Mouse (Mus musculus): Measurements from ENCODE around the gene Rassf1. TPM values are rescaled to one million over a fixed set of nuclear protein-coding genes. Genes with fewer than 3 reads are reported as not detected.

The Rassf1 gene
- polyA plus RNA-seq, 1 experiment from 2014 or later: 41.3 TPM

- H3K4me1 ChIP-seq (ENCODE audit: control insufficient read depth, insufficient read depth, low read length): peaks cover 37% of the 10 kb centered on the region
- 52% methylated on average over 2 of the region's 2 CpGs for WGBS
- H3K36me3 ChIP-seq (ENCODE audit: control insufficient read depth, insufficient read depth, low read length): no peaks in the 10 kb centered on the region
- DNase-seq (ENCODE audit: low spot score) (no peak), ATAC-seq (ENCODE audit: insufficient read depth, low FRiP score, low TSS enrichment) (no peak)
- no peaks in the 10 kb centered on the region for H3K9me3 ChIP-seq (ENCODE audit: control insufficient read depth, low read length)
- peak overlapping the region; percentile 2; the same call in 1 of the 2 replicates for H3K4me2 ChIP-seq (ENCODE audit: low read depth)
- no peak overlapping the region for H3K27ac ChIP-seq (ENCODE audit: low read depth, low read length)
- H3K9ac ChIP-seq (ENCODE audit: low read length): no peak overlapping the region
- no peak overlapping the region for H3K4me3 ChIP-seq (ENCODE audit: low read depth, low read length)
- H3K27me3 ChIP-seq (ENCODE audit: control insufficient read depth, insufficient read depth, low read length): no peaks in the 10 kb centered on the region
These were observed 55.7 kb downstream of the Rassf1 start for GRCm38 (mm10) chr9:107607036-107607435.

GRCm38 (mm10) chr9:107607653-107608245 lies 56.4 kb downstream of the Rassf1 start:
- Histone ChIP-seq H3K27ac (ENCODE audit: low read depth, low read length) (no peak overlapping the region), H3K4me2 (ENCODE audit: low read depth) (no peak overlapping the region), H3K9ac (ENCODE audit: low read length) (no peak overlapping the region; the same call in 1 of the 2 replicates), H3K9me3 (ENCODE audit: control insufficient read depth, low read length) (no peaks in the 10 kb centered on the region), H3K36me3 (ENCODE audit: control insufficient read depth, insufficient read depth, low read length) (no peaks in the 10 kb centered on the region), H3K27me3 (ENCODE audit: control insufficient read depth, insufficient read depth, low read length) (no peaks in the 10 kb centered on the region), H3K4me1 (ENCODE audit: control insufficient read depth, insufficient read depth, low read length) (peaks cover 38% of the 10 kb centered on the region), H3K4me3 (ENCODE audit: low read depth, low read length) (no peak overlapping the region)
- no peak for ATAC-seq (ENCODE audit: insufficient read depth, low FRiP score, low TSS enrichment)
- WGBS: 55% methylated on average over 9 of the region's 9 CpGs
- DNase-seq (ENCODE audit: low spot score): no peak

- Histone ChIP-seq H3K9ac (ENCODE audit: low read length) (no peak within 1 kb of the TSS; the same call in 1 of the 2 replicates), H3K4me2 (ENCODE audit: low read depth) (no peak within 1 kb of the TSS), H3K4me1 (ENCODE audit: control insufficient read depth, insufficient read depth, low read length) (peaks cover 41% of the 10 kb centered on the region), H3K27ac (ENCODE audit: low read depth, low read length) (no peak within 1 kb of the TSS), H3K27me3 (ENCODE audit: control insufficient read depth, insufficient read depth, low read length) (no peaks in the 10 kb centered on the region), H3K9me3 (ENCODE audit: control insufficient read depth, low read length) (no peaks in the 10 kb centered on the region), H3K4me3 (ENCODE audit: low read depth, low read length) (no peak within 1 kb of the TSS), H3K36me3 (ENCODE audit: control insufficient read depth, insufficient read depth, low read length) (no peaks in the 10 kb centered on the region)
- DNase-seq (ENCODE audit: low spot score) (no peak), ATAC-seq (ENCODE audit: insufficient read depth, low FRiP score, low TSS enrichment) (no peak)
- 36% methylated on average over 12 of the region's 12 CpGs for WGBS
These were observed 57.5 kb downstream of the Rassf1 start, which contains the start of gene Sema3b for GRCm38 (mm10) chr9:107608741-107609432. TSS of gene Sema3b (minus strand) at chr9:107609229.

DNA sequence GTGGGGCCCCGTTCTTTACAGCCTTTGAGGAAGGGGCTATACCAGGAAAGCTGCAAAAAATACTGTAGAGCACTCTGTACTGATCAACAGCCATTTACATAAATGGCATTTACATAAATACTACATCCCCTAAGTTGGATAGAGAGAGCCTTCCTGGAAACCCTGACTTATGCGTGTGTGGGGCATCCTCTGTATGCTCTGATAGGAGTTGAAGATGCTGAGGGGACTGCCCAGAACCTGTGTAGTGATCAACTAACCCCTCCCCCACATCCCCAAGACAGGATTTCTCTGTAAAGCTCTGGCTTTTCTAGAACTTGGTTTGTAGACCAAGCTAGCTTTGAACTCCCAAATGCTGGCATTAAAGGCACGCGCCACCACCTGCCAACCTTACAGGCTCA lies 58.1 kb downstream of the Rassf1 start:
- H3K9me3 ChIP-seq (ENCODE audit: control insufficient read depth, low read length): no peaks in the 10 kb centered on the region
- H3K36me3 ChIP-seq (ENCODE audit: control insufficient read depth, insufficient read depth, low read length): no peaks in the 10 kb centered on the region
- no peak overlapping the region for H3K27ac ChIP-seq (ENCODE audit: low read depth, low read length)
- H3K27me3 ChIP-seq (ENCODE audit: control insufficient read depth, insufficient read depth, low read length): no peaks in the 10 kb centered on the region
- peaks cover 38% of the 10 kb centered on the region for H3K4me1 ChIP-seq (ENCODE audit: control insufficient read depth, insufficient read depth, low read length)
- H3K4me2 ChIP-seq (ENCODE audit: low read depth): no peak overlapping the region
- H3K4me3 ChIP-seq (ENCODE audit: low read depth, low read length): no peak overlapping the region
- DNase-seq (ENCODE audit: low spot score): no peak
- no peak overlapping the region for H3K9ac ChIP-seq (ENCODE audit: low read length)
- 68% methylated on average over 4 of the region's 4 CpGs for WGBS
- ATAC-seq (ENCODE audit: insufficient read depth, low FRiP score, low TSS enrichment): no peak

- no peaks in the 10 kb centered on the region for H3K9me3 ChIP-seq (ENCODE audit: control insufficient read depth, low read length)
- peak overlapping the region; percentile 98 for H3K27ac ChIP-seq (ENCODE audit: low read depth, low read length)
- H3K4me3 ChIP-seq (ENCODE audit: low read depth, low read length): no peak overlapping the region
- no peak for DNase-seq (ENCODE audit: low spot score)
- H3K4me2 ChIP-seq (ENCODE audit: low read depth): peak overlapping the region; percentile 69
- peaks cover 15% of the 10 kb centered on the region for H3K36me3 ChIP-seq (ENCODE audit: control insufficient read depth, insufficient read depth, low read length)
- ATAC-seq (ENCODE audit: insufficient read depth, low FRiP score, low TSS enrichment): no peak
- H3K9ac ChIP-seq (ENCODE audit: low read length): peak overlapping the region; percentile 72
- H3K4me1 ChIP-seq (ENCODE audit: control insufficient read depth, insufficient read depth, low read length): peaks cover 44% of the 10 kb centered on the region
- 82% methylated on average over 6 of the region's 6 CpGs for WGBS
- no peaks in the 10 kb centered on the region for H3K27me3 ChIP-seq (ENCODE audit: control insufficient read depth, insufficient read depth, low read length)
These were observed 60.3 kb downstream of the Rassf1 start for GRCm38 (mm10) chr9:107611456-107612190.

Other genes with a start within 250 kb of the Rassf1 start
- 11.1 and 12.4 TPM in 2 replicates for gene Hemk1, start 213.2 kb upstream of the Rassf1 start, polyA plus RNA-seq (2014; fragmentation: Nextera tagmentation; extraction: Ambion mirVana)
- gene 6430571L13Rik, start 211.0 kb upstream of the Rassf1 start, polyA plus RNA-seq (2014; fragmentation: Nextera tagmentation; extraction: Ambion mirVana): 1.4 and 2.0 TPM in 2 replicates
- gene Cacna2d2, start 151.9 kb upstream of the Rassf1 start, polyA plus RNA-seq (2014; fragmentation: Nextera tagmentation; extraction: Ambion mirVana): 1.4 and 1.8 TPM in 2 replicates
- 47.0 and 47.2 TPM in 2 replicates for gene Tmem115, start 17.6 kb upstream of the Rassf1 start, polyA plus RNA-seq (2014; fragmentation: Nextera tagmentation; extraction: Ambion mirVana)
- gene Cyb561d2, start 9.4 kb upstream of the Rassf1 start, polyA plus RNA-seq (2014; fragmentation: Nextera tagmentation; extraction: Ambion mirVana): 19.7 and 21.9 TPM in 2 replicates
- gene Nprl2, start 9.3 kb upstream of the Rassf1 start, polyA plus RNA-seq (2014; fragmentation: Nextera tagmentation; extraction: Ambion mirVana): 45.8 and 48.9 TPM in 2 replicates
- gene Zmynd10, start 4.3 kb upstream of the Rassf1 start, polyA plus RNA-seq (2014; fragmentation: Nextera tagmentation; extraction: Ambion mirVana): 0.65 and 1.3 TPM in 2 replicates
- 91.0 and 93.0 TPM in 2 replicates for gene Tusc2, start 11.7 kb downstream of the Rassf1 start, polyA plus RNA-seq (2014; fragmentation: Nextera tagmentation; extraction: Ambion mirVana)
- gene Hyal2, start 16.4 kb downstream of the Rassf1 start, polyA plus RNA-seq (2014; fragmentation: Nextera tagmentation; extraction: Ambion mirVana): 124 and 128 TPM in 2 replicates
- 3.3 and 4.0 TPM in 2 replicates for gene Hyal1, start 25.4 kb downstream of the Rassf1 start, polyA plus RNA-seq (2014; fragmentation: Nextera tagmentation; extraction: Ambion mirVana)
- gene Naa80, start 27.3 kb downstream of the Rassf1 start, polyA plus RNA-seq (2014; fragmentation: Nextera tagmentation; extraction: Ambion mirVana): 15.1 and 15.5 TPM in 2 replicates
- 0.24 and 0.30 TPM in 2 replicates for gene Hyal3, start 29.3 kb downstream of the Rassf1 start, polyA plus RNA-seq (2014; fragmentation: Nextera tagmentation; extraction: Ambion mirVana)
- 35.2 and 39.0 TPM in 2 replicates for gene Ifrd2, start 36.1 kb downstream of the Rassf1 start, polyA plus RNA-seq (2014; fragmentation: Nextera tagmentation; extraction: Ambion mirVana)
- 2.6 and 3.0 TPM in 2 replicates for gene Sema3b, start 57.7 kb downstream of the Rassf1 start, polyA plus RNA-seq (2014; fragmentation: Nextera tagmentation; extraction: Ambion mirVana)
- gene Gnai2, start 83.8 kb downstream of the Rassf1 start, polyA plus RNA-seq (2014; fragmentation: Nextera tagmentation; extraction: Ambion mirVana): 434 and 452 TPM in 2 replicates
- 6.8 and 7.2 TPM in 2 replicates for gene Slc38a3, start 118.0 kb downstream of the Rassf1 start, polyA plus RNA-seq (2014; fragmentation: Nextera tagmentation; extraction: Ambion mirVana)
- 1.9 and 2.4 TPM in 2 replicates for gene Gnat1, start 128.2 kb downstream of the Rassf1 start, polyA plus RNA-seq (2014; fragmentation: Nextera tagmentation; extraction: Ambion mirVana)
- 15.3 and 17.0 TPM in 2 replicates for gene Sema3f, start 158.9 kb downstream of the Rassf1 start, polyA plus RNA-seq (2014; fragmentation: Nextera tagmentation; extraction: Ambion mirVana)
- gene Rbm5, start 219.4 kb downstream of the Rassf1 start, polyA plus RNA-seq (2014; fragmentation: Nextera tagmentation; extraction: Ambion mirVana): 196 and 197 TPM in 2 replicates

Measured in neural tube, embryonic 11.5 days (tissue).